8 mouse cellular contexts compared by ENCODE assay signal in genomic region chr5:57717238-57717905, GRCm38 (mm10). TPM values are rescaled to one million over a fixed set of nuclear protein-coding genes. Genes with fewer than 3 reads are reported as not detected.
DNase-seq lines count a peak whose midpoint lies in the region; ATAC-seq and TF ChIP-seq lines count a peak whose summit lies in the region.

No protein-coding gene starts in this region.

- WGBS in heart, embryonic 14.5 days, result under 1% methylated on average over 51 of the region's 53 CpGs
- WGBS in liver, embryonic 16.5 days (ENCODE audit: insufficient replicate concordance), result under 1% methylated on average over 53 of the region's 53 CpGs
- under 1% methylated on average over 53 of the region's 53 CpGs for WGBS in neural tube, embryonic 14.5 days
- WGBS in thymus, adult 2 months, result under 1% methylated on average over 53 of the region's 53 CpGs

- H3K9ac ChIP-seq in heart, embryonic 14.5 days (ENCODE audit: low read length), result peak overlapping the region; percentile 83
- peak overlapping the region; percentile 28; the same call in 1 of the 2 replicates for H3K9ac ChIP-seq in liver, embryonic 16.5 days (ENCODE audit: low read depth, low read length)
- peak overlapping the region; percentile 81 for H3K9ac ChIP-seq in neural tube, embryonic 14.5 days (replicated peaks; ENCODE audit: low read depth, low read length)

- H3K9me3 ChIP-seq in heart, embryonic 14.5 days (ENCODE audit: control insufficient read depth, low read length), result no peaks in the 10 kb centered on the region
- no peaks in the 10 kb centered on the region for H3K9me3 ChIP-seq in liver, embryonic 16.5 days (replicated peaks; ENCODE audit: control insufficient read depth, low read length)
- H3K9me3 ChIP-seq in neural tube, embryonic 14.5 days (ENCODE audit: control insufficient read depth, low read length), result no peaks in the 10 kb centered on the region

- peak overlapping the region; percentile 85 for H3K4me2 ChIP-seq in heart, embryonic 14.5 days (ENCODE audit: low read length)
- peak overlapping the region; percentile 72 for H3K4me2 ChIP-seq in liver, embryonic 16.5 days (ENCODE audit: low read depth, low read length)
- peak overlapping the region; percentile 69 for H3K4me2 ChIP-seq in neural tube, embryonic 14.5 days (ENCODE audit: low read depth, low read length)

- no peak for TF ChIP-seq CTCF in bone marrow macrophage, adult 2 months (IDR thresholded peaks at IDR 0.05; ENCODE audit: low read depth, low read length)
- TF ChIP-seq CTCF in embryonic fibroblast, embryonic 13.5 days (IDR thresholded peaks at IDR 0.05; ENCODE audit: borderline replicate concordance, insufficient read depth, low read length), result no peak
- TF ChIP-seq CTCF in thymus, adult 2 months (IDR thresholded peaks at IDR 0.05; ENCODE audit: borderline replicate concordance, control insufficient read depth, extremely low read depth, insufficient read depth, low read length, poor library complexity), result peak; percentile 13; the same call in 1 of the 2 replicates

- ATAC-seq in heart, embryonic 14.5 days (ENCODE audit: insufficient number of reproducible peaks, insufficient read depth, low FRiP score, low read depth), result no peak
- ATAC-seq in liver, embryonic 16.5 days (ENCODE audit: low read depth), result no peak
- ATAC-seq in neural tube, embryonic 14.5 days (ENCODE audit: low read depth), result peak; percentile 16

- peaks cover 9% of the 10 kb centered on the region for H3K4me1 ChIP-seq in bone marrow macrophage, adult 2 months (ENCODE audit: control insufficient read depth, insufficient read depth, low read length)
- no peaks in the 10 kb centered on the region for H3K4me1 ChIP-seq in embryonic fibroblast, embryonic 13.5 days (ENCODE audit: control insufficient read depth, insufficient read depth, low read length)
- H3K4me1 ChIP-seq in heart, embryonic 14.5 days (ENCODE audit: control insufficient read depth in 2 of 2, insufficient read depth in 2 of 2, low read length in 2 of 2), result no peaks in the 10 kb centered on the region
- peaks cover 26% of the 10 kb centered on the region for H3K4me1 ChIP-seq in liver, embryonic 16.5 days (ENCODE audit: control insufficient read depth, low read depth, low read length)
- H3K4me1 ChIP-seq in neural tube, embryonic 14.5 days (ENCODE audit: control insufficient read depth, insufficient read depth, low read length), result peaks cover 9% of the 10 kb centered on the region; the same call in 1 of the 2 replicates
- H3K4me1 ChIP-seq in thymus, adult 2 months (replicated peaks; ENCODE audit: control insufficient read depth, insufficient read depth, low read length), result peaks cover 45% of the 10 kb centered on the region

- H3K27ac ChIP-seq in bone marrow macrophage, adult 2 months (ENCODE audit: insufficient read depth, low read depth, low read length), result peak overlapping the region; percentile 56
- peak overlapping the region; percentile 69 for H3K27ac ChIP-seq in embryonic fibroblast, embryonic 13.5 days (ENCODE audit: insufficient read depth, low read length)
- H3K27ac ChIP-seq in heart, embryonic 14.5 days (replicated peaks in 1 of 2; ENCODE audit: control insufficient read depth in 1 of 2, insufficient read depth in 1 of 2, low read depth in 2 of 2, low read length in 2 of 2), result peak overlapping the region; percentile 97 to 98
- H3K27ac ChIP-seq in liver, embryonic 16.5 days (ENCODE audit: low read length), result peak overlapping the region; percentile 10; the same call in 1 of the 2 replicates
- peak overlapping the region; percentile 88 for H3K27ac ChIP-seq in neural tube, embryonic 14.5 days (ENCODE audit: low read depth, low read length)
- no peak overlapping the region for H3K27ac ChIP-seq in thymus, adult 2 months (ENCODE audit: control insufficient read depth, insufficient read depth, low read length)

- H3K36me3 ChIP-seq in heart, embryonic 14.5 days (ENCODE audit: control insufficient read depth, insufficient read depth, low read length), result 0 out of 2 replicates have a peak, but pooled peaks cover 3% of the 10 kb centered on the region
- H3K36me3 ChIP-seq in liver, embryonic 16.5 days (ENCODE audit: control insufficient read depth, insufficient read depth), result no peaks in the 10 kb centered on the region
- H3K36me3 ChIP-seq in neural tube, embryonic 14.5 days (ENCODE audit: control insufficient read depth, insufficient read depth, low read length), result no peaks in the 10 kb centered on the region
- H3K36me3 ChIP-seq in thymus, adult 2 months (ENCODE audit: control insufficient read depth, insufficient read depth, low read length), result no peaks in the 10 kb centered on the region

- DNase-seq in 416B (ENCODE audit: low read depth), result peak; percentile 91
- DNase-seq in kidney, postnatal 14 days, result peak; percentile 52
- peak; percentile 21 for DNase-seq in thymus, adult 2 months

- no peak for TF ChIP-seq POLR2A in bone marrow macrophage, adult 2 months (IDR thresholded peaks at IDR 0.05; ENCODE audit: borderline replicate concordance, low read depth, low read length)
- no peak for TF ChIP-seq POLR2A in embryonic fibroblast, embryonic 13.5 days (IDR thresholded peaks at IDR 0.05; ENCODE audit: low read depth, low read length)
- TF ChIP-seq POLR2A in thymus, adult 2 months (IDR thresholded peaks at IDR 0.05; ENCODE audit: control insufficient read depth, extremely low read depth, insufficient read depth, low read length, poor library complexity), result no peak

- H3K4me3 ChIP-seq in bone marrow macrophage, adult 2 months (ENCODE audit: insufficient read depth, low read length), result peak overlapping the region; percentile 76
- H3K4me3 ChIP-seq in embryonic fibroblast, embryonic 13.5 days (ENCODE audit: insufficient read depth, low read length), result peak overlapping the region; percentile 72
- peak overlapping the region; percentile 51 to 79 for H3K4me3 ChIP-seq in heart, embryonic 14.5 days (ENCODE audit: control insufficient read depth in 1 of 2, insufficient read depth in 1 of 2, low read depth in 1 of 2, low read length in 2 of 2)
- H3K4me3 ChIP-seq in liver, embryonic 16.5 days (ENCODE audit: low read depth, low read length), result peak overlapping the region; percentile 66
- H3K4me3 ChIP-seq in neural tube, embryonic 14.5 days (ENCODE audit: low read depth, low read length), result peak overlapping the region; percentile 73
- peak overlapping the region; percentile 57 for H3K4me3 ChIP-seq in thymus, adult 2 months (ENCODE audit: control insufficient read depth, insufficient read depth, low read length)

- no peaks in the 10 kb centered on the region for H3K27me3 ChIP-seq in heart, embryonic 14.5 days (ENCODE audit: control insufficient read depth, insufficient read depth, low read length)
- peaks cover 72% of the 10 kb centered on the region for H3K27me3 ChIP-seq in liver, embryonic 16.5 days (ENCODE audit: control insufficient read depth, insufficient read depth, low read depth, low read length)
- H3K27me3 ChIP-seq in neural tube, embryonic 14.5 days (ENCODE audit: control insufficient read depth, insufficient read depth, low read length), result peaks cover 11% of the 10 kb centered on the region; the same call in 1 of the 2 replicates
- peaks cover 16% of the 10 kb centered on the region for H3K27me3 ChIP-seq in thymus, adult 2 months (ENCODE audit: control insufficient read depth, insufficient read depth, low read length)

RNA-seq across cellular contexts. Expression of gene Pcdh7, which starts 0.4 kb away (rescaled TPM):
- 3.5 and 4.2 TPM in 2 replicates for polyA plus RNA-seq in bone marrow macrophage, adult 2 months (2012; ENCODE audit: insufficient read depth, insufficient read length, missing spikeins)
- 61.2 and 63.8 TPM in 2 replicates for polyA plus RNA-seq in embryonic fibroblast, embryonic 13.5 days (2011; ENCODE audit: insufficient read length, low read depth, missing spikeins)
- 32.9 and 35.6 TPM in 2 replicates for polyA plus RNA-seq in heart, embryonic 14.5 days (2014; fragmentation: Nextera tagmentation; extraction: Ambion mirVana)
- polyA plus RNA-seq in liver, embryonic 16.5 days (2015; fragmentation: Nextera tagmentation; extraction: Ambion mirVana), result 0.31 and 0.36 TPM in 2 replicates
- 40.9 and 47.6 TPM in 2 replicates for polyA plus RNA-seq in neural tube, embryonic 14.5 days (2014; fragmentation: Nextera tagmentation; extraction: Ambion mirVana)
- polyA plus RNA-seq in thymus, adult 2 months (2012; rRNA removed), result 2.9 and 3.6 TPM in 2 replicates

Comparison
In these comparisons a context has a peak if more than half of its experiments do, and no peak if none do; other contexts are left out.
1. DNase-seq: peak in every context shown above with its lines; median percentile 91 in 416B; 52 in kidney, postnatal 14 days; 21 in thymus, adult 2 months.
2. H3K9ac ChIP-seq: peak in every context shown above with its lines; median percentile 83 in heart, embryonic 14.5 days; 81 in neural tube, embryonic 14.5 days; 28 in liver, embryonic 16.5 days.